Mouse (Mus musculus) heart, postnatal 0 days (tissue): ENCODE measurements around the gene Tln2.

Source experiments
- CTCF ChIP-seq: IDR thresholded peaks from 2 replicates; pipeline ENCODE4 v1.5.1; 2016; ENCODE audit warnings: antibody characterized with exemption, control low read depth, low read depth
- EP300 ChIP-seq: IDR thresholded peaks from 2 replicates; pipeline ENCODE4 v1.6.1; 2016; ENCODE audit warnings: antibody characterized with exemption, low read depth

- TF ChIP-seq CTCF: no peak
- TF ChIP-seq EP300: no peak
Observed at GRCm38 (mm10) chr9:67211220-67211619, 348.3 kb downstream of the Tln2 start.
